Mouse (Mus musculus) hindbrain, embryonic 16.5 days (tissue): ENCODE measurements around the gene Slc24a3. TPM values are rescaled to one million over a fixed set of nuclear protein-coding genes. Genes with fewer than 3 reads are reported as not detected.

ENCODE experiments used
- ATAC-seq: fragments of 200-750 bp; cut with Nextera tagmentation; 2 replicates; pipeline ENCODE4 v1.8.0; 2017; ENCODE audit warnings: moderate TSS enrichment, moderate library complexity
- H3K27ac ChIP-seq: fragments of 300-500 bp; sonication (generic); 2 replicates; pipeline ENCODE4 v1.5.1; 2014; ENCODE audit warnings: low read depth, mild to moderate bottlenecking, control low read depth, low read length, moderate library complexity
- H3K27me3 ChIP-seq: fragments of 300-500 bp; sonication (generic); replicated peaks from 2 replicates; pipeline ENCODE4 v1.6.1; 2014; ENCODE audit warnings: low read length; ENCODE audit not compliant: control insufficient read depth, insufficient read depth
- H3K36me3 ChIP-seq: fragments of 300-500 bp; sonication (generic); 2 replicates; pipeline ENCODE4 v1.6.1; 2014; ENCODE audit warnings: mild to moderate bottlenecking, low read length, moderate library complexity, mixed read lengths; ENCODE audit not compliant: control insufficient read depth, insufficient read depth
- H3K4me1 ChIP-seq: fragments of 300-500 bp; sonication (generic); 2 replicates; pipeline ENCODE4 v1.6.1; 2014; ENCODE audit warnings: low read depth, low read length; ENCODE audit not compliant: control insufficient read depth, insufficient read depth
- H3K4me2 ChIP-seq: fragments of 300-500 bp; sonication (generic); 2 replicates; pipeline ENCODE4 v1.6.1; 2014; ENCODE audit warnings: mild to moderate bottlenecking, low read length, control low read depth, moderate library complexity
- H3K4me3 ChIP-seq: fragments of 300-500 bp; sonication (generic); 2 replicates; pipeline ENCODE4 v1.5.1; 2014; ENCODE audit warnings: mild to moderate bottlenecking, low read length, control low read depth, moderate library complexity
- H3K9ac ChIP-seq: fragments of 300-500 bp; sonication (generic); 2 replicates; pipeline ENCODE4 v1.6.1; 2014; ENCODE audit warnings: low read depth, mild to moderate bottlenecking, control low read depth, low read length, moderate library complexity
- H3K9me3 ChIP-seq: fragments of 300-500 bp; sonication (generic); 2 replicates; pipeline ENCODE4 v1.6.1; 2014; ENCODE audit warnings: mild to moderate bottlenecking, low read length, moderate library complexity; ENCODE audit not compliant: control insufficient read depth
- WGBS: fragments of 180-500 bp; shearing (Covaris S2); extraction: QIAGEN DNeasy Blood & Tissue Kit; methylation state at CpG from one replicate; pipeline ENCODE4 v1.1.7; 2014; 5-methylcytosine and 5-hydroxymethylcytosine counted together
- polyA plus RNA-seq: library from polyadenylated mRNA; unstranded; fragments of >200 nt; fragmentation: Nextera tagmentation; extraction: Ambion mirVana; gene quantifications from 2 replicates; pipeline ENCODE4 v1.2.1, GENCODE M21; 2015

Gene Slc24a3
- polyA plus RNA-seq, 1 experiment from 2014 or later: 11.7 TPM

DNA sequence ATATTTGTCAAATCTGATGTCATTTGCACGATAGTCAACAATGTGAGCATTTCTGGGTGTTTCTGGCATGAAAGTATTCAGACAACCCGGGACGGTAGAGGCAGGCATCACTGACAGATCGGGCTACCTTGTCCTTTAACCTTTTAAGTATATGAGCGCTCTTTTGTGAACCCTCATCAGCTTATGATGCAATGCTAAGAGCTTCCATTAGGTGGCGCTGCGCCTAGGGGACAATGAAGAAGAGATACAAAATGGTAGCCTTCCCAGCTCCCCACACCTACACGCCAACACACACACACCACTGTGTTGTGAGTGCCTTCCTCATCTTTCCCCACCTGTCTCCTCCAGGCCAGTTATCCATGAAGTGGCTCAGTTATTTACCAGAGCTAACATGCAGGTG is 445.4 kb downstream of the Slc24a3 start:
- H3K36me3 ChIP-seq: no peaks in the 10 kb centered on the region
- no peak overlapping the region for H3K9ac ChIP-seq
- ATAC-seq: no peak
- H3K4me2 ChIP-seq: no peak overlapping the region
- no peaks in the 10 kb centered on the region for H3K9me3 ChIP-seq
- no peak overlapping the region for H3K27ac ChIP-seq
- H3K4me1 ChIP-seq: no peaks in the 10 kb centered on the region
- H3K4me3 ChIP-seq: no peak overlapping the region
- no peaks in the 10 kb centered on the region for H3K27me3 ChIP-seq
- 62% methylated on average over 8 of the region's 8 CpGs for WGBS

DNA sequence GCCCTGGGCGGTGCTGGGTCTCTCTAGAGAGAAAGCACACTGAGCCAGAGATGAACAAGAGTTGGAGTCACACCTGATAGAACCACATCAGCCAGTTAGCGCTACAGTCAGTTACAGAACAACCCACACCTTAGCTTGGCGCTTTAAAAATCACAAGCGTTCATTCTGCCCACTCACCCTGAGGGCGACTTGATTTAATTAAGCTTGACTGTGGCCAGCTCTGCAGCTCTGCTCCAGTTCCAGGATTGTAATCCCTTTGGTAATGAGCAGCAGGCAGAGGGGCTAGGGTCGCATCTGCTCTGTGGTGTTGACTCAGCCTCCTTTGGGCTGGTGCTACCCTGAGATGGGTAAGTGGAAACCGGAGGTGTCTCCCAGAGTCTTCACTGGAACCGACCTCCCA is 446.2 kb downstream of the Slc24a3 start:
- Histone ChIP-seq H3K4me2 (no peak overlapping the region), H3K4me1 (no peaks in the 10 kb centered on the region), H3K4me3 (no peak overlapping the region), H3K9ac (no peak overlapping the region), H3K27me3 (no peaks in the 10 kb centered on the region), H3K36me3 (no peaks in the 10 kb centered on the region), H3K9me3 (no peaks in the 10 kb centered on the region), H3K27ac (no peak overlapping the region)
- no peak; the same call in 1 of the 2 replicates for ATAC-seq
- 71% methylated on average over 8 of the region's 8 CpGs for WGBS

DNA sequence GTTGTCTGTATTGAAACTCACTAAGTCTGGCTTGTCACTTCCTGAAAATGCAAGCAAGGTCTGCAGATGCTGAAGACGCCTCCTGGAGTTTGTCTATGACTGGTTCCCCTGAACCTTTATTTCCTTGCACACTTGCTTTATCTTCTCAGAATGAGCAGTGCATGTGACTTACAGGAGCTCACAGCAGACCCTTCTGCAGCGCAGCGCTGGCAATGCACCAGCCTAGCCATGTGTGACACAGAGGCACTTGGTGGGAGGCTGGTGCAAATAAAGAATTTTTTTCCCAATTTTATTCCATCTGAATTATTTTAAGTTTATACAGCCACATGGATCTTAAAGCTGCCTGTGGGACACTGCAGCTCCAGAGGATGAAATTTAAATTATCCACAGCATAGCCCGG is 452.1 kb downstream of the Slc24a3 start:
- no peaks in the 10 kb centered on the region for H3K36me3 ChIP-seq
- no peak overlapping the region for H3K27ac ChIP-seq
- H3K4me1 ChIP-seq: no peaks in the 10 kb centered on the region; the same call in 1 of the 2 replicates
- no peaks in the 10 kb centered on the region for H3K9me3 ChIP-seq
- no peak overlapping the region for H3K9ac ChIP-seq
- H3K4me2 ChIP-seq: no peak overlapping the region
- ATAC-seq: peak; percentile 69; the same call in 1 of the 2 replicates
- WGBS: 56% methylated on average over 4 of the region's 4 CpGs
- H3K4me3 ChIP-seq: no peak overlapping the region
- no peaks in the 10 kb centered on the region for H3K27me3 ChIP-seq

DNA sequence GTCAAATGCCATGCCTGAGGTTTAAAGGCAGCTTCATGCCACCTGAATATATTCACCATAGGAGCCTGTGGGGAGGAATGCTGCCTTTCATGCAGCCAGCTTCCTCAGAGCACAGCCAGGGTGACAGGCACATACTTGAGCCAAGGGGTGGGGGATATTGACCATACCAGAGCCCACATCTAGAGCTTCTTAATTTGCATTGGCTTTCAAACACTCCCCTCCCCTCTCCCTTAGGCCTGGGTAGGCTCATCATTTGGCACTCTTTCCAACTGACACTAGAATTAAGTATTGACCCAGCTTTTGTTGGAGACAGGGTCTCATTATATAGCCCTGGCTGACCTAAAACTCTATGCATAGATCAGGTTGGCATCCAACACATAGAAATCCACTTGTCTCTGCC is 453.2 kb downstream of the Slc24a3 start:
- H3K27me3 ChIP-seq: no peaks in the 10 kb centered on the region
- H3K4me2 ChIP-seq: no peak overlapping the region
- H3K27ac ChIP-seq: no peak overlapping the region
- no peak overlapping the region for H3K4me3 ChIP-seq
- H3K36me3 ChIP-seq: no peaks in the 10 kb centered on the region
- H3K4me1 ChIP-seq: no peaks in the 10 kb centered on the region; the same call in 1 of the 2 replicates
- H3K9ac ChIP-seq: no peak overlapping the region
- H3K9me3 ChIP-seq: no peaks in the 10 kb centered on the region
- peak; percentile 64 for ATAC-seq

DNA sequence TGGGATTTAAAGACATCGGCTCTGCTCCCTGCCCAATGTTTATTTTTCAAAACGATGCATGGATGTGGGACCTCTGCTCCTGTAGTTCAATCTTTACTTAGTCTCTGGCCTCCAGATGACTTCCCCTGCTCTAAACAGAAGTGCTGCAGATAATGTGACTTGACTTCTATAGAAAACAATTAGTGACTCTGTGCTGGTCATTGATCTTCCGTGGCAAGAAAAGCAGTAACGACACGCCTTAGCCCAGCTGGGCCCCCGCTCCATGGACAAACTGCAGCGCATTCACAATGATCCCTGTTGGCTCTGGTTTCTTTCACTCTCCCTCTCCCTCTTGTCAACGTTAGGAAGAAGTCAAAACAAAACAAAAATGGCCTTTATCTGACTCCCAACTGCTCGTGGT is 453.6 kb downstream of the Slc24a3 start:
- H3K36me3 ChIP-seq: no peaks in the 10 kb centered on the region
- no peak overlapping the region for H3K27ac ChIP-seq
- no peaks in the 10 kb centered on the region for H3K27me3 ChIP-seq
- H3K4me2 ChIP-seq: no peak overlapping the region
- H3K4me1 ChIP-seq: no peaks in the 10 kb centered on the region; the same call in 1 of the 2 replicates
- no peak overlapping the region for H3K9ac ChIP-seq
- no peak overlapping the region for H3K4me3 ChIP-seq
- 22% methylated on average over 9 of the region's 9 CpGs for WGBS
- H3K9me3 ChIP-seq: no peaks in the 10 kb centered on the region
- ATAC-seq: no peak

DNA sequence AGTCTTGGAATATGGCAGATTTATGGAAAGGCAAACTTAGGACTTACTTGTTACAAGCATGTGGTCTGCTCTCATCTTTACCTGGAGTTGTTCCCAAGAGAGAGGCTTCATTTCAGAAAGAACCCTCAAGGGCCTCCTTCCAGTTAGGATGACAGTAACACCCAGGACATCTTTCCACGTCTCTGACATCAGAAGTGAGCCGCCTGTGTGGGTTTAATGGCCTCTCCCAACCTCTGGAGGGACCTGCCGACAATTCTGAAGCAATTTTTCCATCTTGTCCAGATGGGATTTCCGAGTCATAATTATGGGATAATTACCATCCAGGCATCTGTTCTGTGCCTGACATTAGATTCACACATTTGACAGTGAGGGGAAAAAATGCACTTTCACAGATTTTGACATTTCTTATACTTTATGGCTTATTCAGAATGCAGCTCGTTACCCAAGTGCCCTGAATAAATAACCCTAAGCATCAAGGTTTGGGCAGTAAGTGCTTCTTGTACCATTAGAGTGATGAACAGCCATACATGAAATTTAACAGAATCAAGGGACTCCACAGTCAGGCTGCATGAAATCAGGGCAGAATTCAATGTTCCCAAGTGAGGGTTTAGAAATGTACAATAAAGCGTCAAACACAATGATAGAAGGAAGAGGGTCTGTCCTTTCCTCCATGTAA is 463.7 kb downstream of the Slc24a3 start:
- H3K4me3 ChIP-seq: no peak overlapping the region
- WGBS: 59% methylated on average over 6 of the region's 6 CpGs
- H3K36me3 ChIP-seq: no peaks in the 10 kb centered on the region
- no peaks in the 10 kb centered on the region for H3K9me3 ChIP-seq
- no peaks in the 10 kb centered on the region for H3K27me3 ChIP-seq
- H3K4me1 ChIP-seq: no peaks in the 10 kb centered on the region
- ATAC-seq: no peak
- H3K9ac ChIP-seq: no peak overlapping the region
- H3K27ac ChIP-seq: no peak overlapping the region
- H3K4me2 ChIP-seq: no peak overlapping the region

DNA sequence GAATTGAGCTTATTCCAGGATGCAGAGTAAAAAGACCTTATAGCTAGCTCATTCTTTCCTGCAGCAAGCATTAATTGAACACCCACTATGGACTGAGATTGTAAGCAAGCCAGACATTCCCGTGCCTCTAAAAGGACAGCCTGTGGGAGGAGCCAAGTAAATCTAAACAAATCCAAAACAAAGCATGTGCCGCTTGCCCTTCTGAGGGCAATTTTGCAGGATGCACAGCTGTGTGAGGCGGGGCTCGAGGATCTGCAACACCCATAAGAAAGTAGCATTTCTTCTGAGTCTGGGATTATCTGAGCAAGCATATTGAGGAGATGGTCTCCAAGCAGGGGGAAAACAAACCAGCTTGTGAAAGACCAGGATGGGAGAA is 464.2 kb downstream of the Slc24a3 start:
- Histone ChIP-seq H3K4me3 (no peak overlapping the region), H3K36me3 (no peaks in the 10 kb centered on the region), H3K4me1 (no peaks in the 10 kb centered on the region), H3K27me3 (no peaks in the 10 kb centered on the region), H3K27ac (0 out of 2 replicates have a peak overlapping the region, but pooled peaks have one; percentile 23), H3K9me3 (no peaks in the 10 kb centered on the region), H3K4me2 (no peak overlapping the region), H3K9ac (no peak overlapping the region)
- WGBS: 36% methylated on average over 4 of the region's 4 CpGs
- no peak for ATAC-seq

DNA sequence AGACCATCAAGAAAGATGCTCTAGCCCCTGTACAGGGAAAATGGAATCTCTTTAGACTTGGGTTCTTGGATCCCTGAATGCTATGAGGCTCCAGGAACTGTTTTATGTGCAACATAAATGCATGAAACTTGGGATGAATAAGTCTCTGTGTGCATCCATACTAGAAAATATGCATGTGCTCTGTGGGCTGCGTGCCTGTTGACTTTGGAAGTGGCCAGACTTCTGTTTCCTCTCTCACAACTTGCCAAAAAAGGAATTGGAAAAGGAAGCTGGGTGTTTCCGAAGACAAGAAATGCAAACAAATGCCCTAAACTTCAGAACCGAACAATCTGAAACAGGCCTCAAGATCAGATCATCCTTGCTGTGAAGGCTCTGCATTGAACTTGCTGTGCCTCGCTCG is 466.3 kb downstream of the Slc24a3 start:
- Histone ChIP-seq H3K27ac (no peak overlapping the region), H3K27me3 (no peaks in the 10 kb centered on the region), H3K9ac (no peak overlapping the region), H3K4me2 (no peak overlapping the region), H3K4me3 (no peak overlapping the region), H3K9me3 (no peaks in the 10 kb centered on the region), H3K4me1 (no peaks in the 10 kb centered on the region), H3K36me3 (no peaks in the 10 kb centered on the region)
- 60% methylated on average over 5 of the region's 5 CpGs for WGBS
- ATAC-seq: no peak

DNA sequence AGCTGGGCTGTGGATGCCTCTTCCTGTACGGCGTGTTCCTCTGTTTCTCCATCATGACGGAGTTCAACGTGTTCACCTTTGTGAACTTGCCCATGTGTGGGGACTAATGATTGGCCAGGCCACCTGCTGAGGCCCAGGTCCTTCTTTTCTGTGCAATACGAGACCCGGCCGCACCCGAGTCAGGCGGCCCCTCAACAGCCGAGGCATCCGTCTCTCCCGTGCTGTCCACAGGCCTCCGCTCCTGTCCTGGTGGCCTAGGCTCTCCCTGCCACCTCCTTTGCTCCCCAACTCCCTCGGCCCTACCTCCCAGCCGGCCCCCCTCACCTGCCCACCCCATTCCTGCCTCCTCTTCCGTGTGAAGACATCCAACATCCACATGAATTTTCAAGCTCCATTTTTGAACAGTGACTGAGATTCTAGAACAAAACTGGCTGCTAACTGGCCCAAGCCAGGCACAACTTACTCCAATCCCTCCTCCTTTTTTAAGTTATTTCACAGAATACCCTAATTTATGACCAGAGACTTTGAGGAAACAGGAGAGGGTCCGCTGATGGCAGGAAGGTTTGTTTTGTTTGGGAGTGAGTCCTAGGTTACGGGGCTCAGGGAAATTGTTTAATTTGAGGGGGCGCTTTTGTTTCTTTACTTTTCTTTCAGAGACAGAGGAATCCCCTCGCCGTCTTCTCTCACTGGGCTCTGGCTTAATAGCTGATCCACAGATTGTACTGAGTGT is 472.9 kb downstream of the Slc24a3 start:
- no peak for ATAC-seq
- no peak overlapping the region for H3K4me3 ChIP-seq
- no peak overlapping the region for H3K27ac ChIP-seq
- H3K36me3 ChIP-seq: no peaks in the 10 kb centered on the region
- no peak overlapping the region for H3K9ac ChIP-seq
- H3K4me2 ChIP-seq: no peak overlapping the region
- no peaks in the 10 kb centered on the region for H3K4me1 ChIP-seq
- no peaks in the 10 kb centered on the region for H3K9me3 ChIP-seq
- 80% methylated on average over 21 of the region's 21 CpGs for WGBS
- no peaks in the 10 kb centered on the region for H3K27me3 ChIP-seq
